Mouse (Mus musculus) erythroid progenitor cell, adult 5-6 weeks (primary cell): ENCODE data around the gene Slc25a21. TPM values are rescaled to one million over a fixed set of nuclear protein-coding genes. Genes with fewer than 3 reads are reported as not detected.

Source experiments
- ATAC-seq: replicated peaks from 2 replicates; pipeline ENCODE4 v1.8.0; 2016; ENCODE audit warnings: moderate number of reproducible peaks, mild to moderate bottlenecking, moderate TSS enrichment, inconsistent platforms; ENCODE audit not compliant: poor library complexity, low FRiP score, severe bottlenecking
- total RNA-seq, 2 experiments: library from RNA; stranded (forward) in 1 of 2; stranded (reverse) in 1 of 2; fragments of 150-400 nt in 1 of 2; fragments of 186-747, 209-891 nt in 1 of 2; gene quantifications; 2 replicates each; pipeline versions ENCODE4 v1.2.3 to v1.2.4; 2015 to 2017; ENCODE audit warnings: low replicate concordance in 2 of 2

Gene Slc25a21
- total RNA-seq, 2 experiments from 2014 or later = 71.3 to 117 TPM

DNA sequence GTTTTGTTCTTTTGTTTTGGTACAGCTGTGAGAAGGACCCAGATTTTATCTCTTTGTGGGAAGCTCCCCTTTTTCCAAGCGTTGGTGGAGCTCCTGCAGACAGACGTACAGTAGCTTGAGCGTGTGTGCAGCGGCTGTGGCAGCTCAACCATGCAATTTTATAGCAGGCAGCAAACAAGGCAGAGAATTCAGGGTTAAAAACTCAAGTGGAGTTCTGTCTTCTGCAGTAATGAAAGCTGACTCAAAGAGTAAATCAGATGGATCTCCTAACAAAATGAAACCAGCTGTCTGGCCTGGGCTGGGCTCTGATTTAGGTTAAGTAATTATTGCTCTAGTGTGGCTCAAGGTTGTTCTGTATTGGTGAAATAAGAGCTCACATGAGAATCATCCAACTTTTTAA lies 120.7 kb downstream of the Slc25a21 start:
- no peak for ATAC-seq

DNA sequence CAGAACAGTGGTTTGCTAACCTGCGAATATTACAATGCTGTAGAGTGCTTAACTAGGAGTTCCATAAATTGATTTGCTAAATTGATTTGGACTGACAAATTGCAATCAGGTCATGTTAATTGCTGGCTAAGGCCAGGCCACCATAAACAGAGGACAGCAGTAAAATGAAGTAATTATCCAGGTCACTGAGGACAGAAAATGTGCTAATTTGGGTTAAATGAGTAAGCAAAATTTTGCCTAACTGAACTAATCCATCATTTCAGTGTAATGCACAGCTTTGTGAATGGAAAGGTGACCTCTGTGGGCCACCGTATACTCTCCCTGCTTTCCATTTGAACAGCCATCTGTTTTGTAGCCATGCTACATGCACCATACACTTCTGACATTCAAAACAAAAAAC lies 124.7 kb downstream of the Slc25a21 start:
- no peak for ATAC-seq

DNA sequence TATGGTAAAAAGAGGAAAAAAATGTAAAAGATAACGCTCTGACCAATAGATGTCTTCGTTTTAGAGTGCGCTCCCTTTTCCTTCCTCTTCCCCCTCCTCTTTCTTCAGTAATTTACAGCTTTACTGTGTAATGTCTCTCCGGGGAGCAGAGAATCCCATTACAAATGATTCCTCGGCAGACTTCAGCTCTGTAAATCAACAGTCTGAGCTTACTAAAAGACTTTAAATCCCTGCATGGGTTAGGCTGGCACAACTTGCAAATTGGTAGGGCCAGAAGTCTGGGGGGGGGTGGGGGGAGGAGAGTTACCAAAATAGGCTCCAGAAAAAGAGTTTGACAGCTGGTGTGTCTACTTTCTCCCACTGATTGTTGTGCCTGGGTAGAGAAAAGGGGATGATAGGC lies 128.7 kb downstream of the Slc25a21 start:
- ATAC-seq = no peak

DNA sequence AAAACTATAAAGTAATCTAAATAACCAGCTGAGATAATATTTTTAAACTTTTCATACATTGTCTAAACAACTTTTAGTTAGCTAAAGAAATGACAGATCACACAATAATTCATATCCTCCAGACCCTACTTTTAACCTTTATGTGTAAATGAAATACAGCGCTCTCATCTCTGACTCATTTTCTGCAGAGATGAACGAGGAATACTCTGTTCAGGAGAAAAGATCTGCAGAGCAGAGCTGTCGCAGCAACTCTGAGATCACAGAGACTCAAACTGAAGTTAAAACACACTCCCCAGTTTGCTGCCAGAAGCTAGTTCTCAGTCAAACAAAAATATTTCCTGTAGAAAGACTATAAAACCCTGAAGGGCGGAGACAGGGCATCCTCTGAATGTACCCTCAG lies 177.5 kb downstream of the Slc25a21 start:
- ATAC-seq = no peak

DNA sequence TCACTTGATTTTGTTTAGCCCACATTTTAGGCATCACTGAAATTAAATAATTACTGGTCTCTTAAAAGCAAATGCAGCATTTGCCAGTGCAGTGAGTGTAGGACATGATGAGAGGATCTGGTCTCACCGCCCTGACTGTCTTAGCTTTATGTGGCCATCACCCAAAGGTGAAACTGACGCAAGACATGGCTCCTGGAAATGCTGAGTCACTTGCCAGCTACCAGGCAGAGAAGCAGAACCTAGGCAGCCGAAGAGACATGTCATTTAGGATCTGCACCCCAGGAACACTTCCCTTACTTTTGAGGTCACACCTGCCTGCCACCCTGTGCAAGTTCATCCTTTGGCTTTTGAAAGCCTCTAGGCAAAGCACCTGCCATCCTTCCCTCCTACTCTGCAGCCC lies 180.4 kb downstream of the Slc25a21 start:
- peak; percentile 39; the same call in 1 of the 2 replicates for ATAC-seq

DNA sequence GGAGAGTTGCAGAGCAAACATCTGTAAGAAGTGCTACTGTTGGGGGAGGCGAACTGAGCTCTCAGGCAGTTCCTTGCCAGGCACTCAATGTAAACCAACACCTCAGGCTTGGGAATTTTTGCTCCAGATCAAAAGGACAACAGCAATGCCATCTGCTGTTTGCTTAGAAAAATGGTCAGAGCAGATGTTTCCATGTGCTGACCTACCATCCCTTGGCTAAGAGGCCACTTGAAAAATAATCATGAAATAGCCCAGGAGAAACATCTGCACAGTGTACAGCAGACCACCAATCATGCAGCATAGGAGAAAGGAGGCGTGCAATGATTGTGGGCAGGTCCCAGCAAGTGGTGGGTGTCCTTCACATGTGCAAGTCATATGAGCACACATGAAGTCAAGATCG lies 180.9 kb downstream of the Slc25a21 start:
- ATAC-seq = no peak

DNA sequence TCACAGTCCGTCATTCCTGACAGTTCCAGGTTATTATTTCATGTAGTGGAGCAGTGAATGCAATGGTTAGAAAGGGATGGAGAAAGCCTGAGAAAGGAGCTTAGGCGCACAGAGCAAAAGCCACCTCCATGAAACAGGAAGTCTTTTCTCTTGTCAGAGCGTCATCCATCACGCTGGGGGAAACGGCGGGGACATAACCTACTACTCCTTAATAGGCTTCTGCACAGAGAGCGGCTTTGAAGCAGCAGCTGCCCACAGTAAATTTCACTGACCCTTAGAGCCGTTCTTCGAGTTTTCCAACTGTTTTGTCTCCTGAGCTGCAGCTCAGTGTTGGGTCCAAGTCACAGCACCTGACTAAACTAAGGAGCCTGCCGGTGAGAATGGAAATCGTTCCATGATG lies 188.3 kb downstream of the Slc25a21 start:
- ATAC-seq = no peak

DNA sequence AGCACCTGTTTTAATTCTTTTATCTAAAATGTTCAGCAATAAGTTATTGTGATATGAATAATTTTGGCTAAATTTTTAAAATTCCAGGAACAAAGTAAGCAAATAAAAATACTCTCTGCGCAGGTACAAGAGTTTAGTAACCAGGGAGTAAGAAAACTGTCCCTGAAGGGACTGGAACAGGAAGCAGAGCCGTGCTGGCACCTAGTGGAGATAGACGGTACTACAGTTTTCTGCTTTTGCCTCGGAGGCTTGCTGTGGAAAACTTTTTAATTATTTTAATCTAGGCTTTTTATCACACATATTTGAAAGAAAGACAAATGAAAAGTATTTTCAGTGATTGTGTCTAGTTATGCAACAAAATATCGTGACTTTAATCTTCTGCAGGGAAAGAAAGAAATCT lies 211.2 kb downstream of the Slc25a21 start:
- peak; percentile 73; the same call in 1 of the 2 replicates for ATAC-seq

DNA sequence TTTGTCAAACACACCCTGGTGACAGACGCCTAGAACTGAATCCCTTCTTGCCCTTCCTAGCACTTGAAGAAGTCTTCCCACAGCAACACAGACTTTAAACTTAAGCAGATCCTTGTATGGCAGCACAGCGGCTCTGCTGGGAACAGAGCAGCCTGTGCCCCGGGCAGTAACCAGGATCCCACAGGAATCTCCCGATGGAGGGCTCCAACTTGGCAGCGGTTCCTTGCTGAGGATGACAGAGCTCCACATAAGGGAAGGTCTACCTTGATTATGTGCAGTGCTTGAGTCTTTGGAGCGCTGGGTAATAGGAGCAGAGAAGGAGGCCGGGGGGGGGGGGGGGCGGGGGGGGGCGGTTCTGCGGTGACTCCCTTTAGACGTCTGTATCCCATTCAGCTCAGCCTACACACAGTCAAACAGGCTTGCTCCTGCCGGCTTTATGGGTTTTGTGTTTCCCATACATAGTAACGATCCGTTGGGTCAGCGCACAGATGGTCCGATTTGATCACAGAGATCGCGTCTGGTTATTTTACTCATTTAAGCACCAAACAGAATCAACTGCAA lies 215.1 kb downstream of the Slc25a21 start:
- ATAC-seq = no peak

DNA sequence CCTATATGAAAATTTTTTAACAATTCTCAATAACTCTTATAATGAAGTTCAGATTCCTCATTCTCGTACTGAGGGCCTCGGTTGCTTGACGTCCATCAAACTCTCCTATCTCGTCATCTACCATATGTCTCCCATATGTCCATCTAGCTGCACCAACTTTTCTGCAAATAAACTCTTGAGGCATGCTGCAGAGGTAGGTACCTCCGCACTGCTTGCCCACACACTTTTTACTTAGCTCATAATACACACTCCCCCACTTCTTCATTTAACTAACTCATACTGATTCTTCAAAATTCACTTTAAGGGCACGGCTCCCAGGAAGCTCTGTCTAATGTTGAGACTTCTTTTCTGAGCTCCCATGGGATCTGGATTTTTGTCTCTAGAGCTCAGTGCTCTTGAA lies 222.0 kb downstream of the Slc25a21 start:
- ATAC-seq = no peak

DNA sequence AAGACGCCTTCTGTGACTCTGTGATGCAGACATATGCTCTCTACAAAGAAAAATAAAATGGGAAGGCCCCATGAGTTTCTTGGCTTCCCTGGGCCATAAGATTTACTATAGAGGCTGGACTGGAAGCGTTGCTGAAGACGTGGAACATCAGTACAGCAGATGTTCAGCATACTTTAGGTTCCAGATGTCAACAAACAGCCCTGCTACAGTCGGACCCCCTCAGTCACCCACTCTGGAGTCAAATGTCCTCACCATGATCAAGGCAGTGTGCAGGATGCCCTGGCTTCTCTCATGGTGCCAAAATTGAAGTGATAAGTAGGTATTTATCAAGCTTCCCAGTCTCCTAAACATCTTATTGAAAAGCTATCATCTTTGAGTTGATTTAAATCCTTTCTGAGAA lies 234.0 kb downstream of the Slc25a21 start:
- no peak for ATAC-seq

DNA sequence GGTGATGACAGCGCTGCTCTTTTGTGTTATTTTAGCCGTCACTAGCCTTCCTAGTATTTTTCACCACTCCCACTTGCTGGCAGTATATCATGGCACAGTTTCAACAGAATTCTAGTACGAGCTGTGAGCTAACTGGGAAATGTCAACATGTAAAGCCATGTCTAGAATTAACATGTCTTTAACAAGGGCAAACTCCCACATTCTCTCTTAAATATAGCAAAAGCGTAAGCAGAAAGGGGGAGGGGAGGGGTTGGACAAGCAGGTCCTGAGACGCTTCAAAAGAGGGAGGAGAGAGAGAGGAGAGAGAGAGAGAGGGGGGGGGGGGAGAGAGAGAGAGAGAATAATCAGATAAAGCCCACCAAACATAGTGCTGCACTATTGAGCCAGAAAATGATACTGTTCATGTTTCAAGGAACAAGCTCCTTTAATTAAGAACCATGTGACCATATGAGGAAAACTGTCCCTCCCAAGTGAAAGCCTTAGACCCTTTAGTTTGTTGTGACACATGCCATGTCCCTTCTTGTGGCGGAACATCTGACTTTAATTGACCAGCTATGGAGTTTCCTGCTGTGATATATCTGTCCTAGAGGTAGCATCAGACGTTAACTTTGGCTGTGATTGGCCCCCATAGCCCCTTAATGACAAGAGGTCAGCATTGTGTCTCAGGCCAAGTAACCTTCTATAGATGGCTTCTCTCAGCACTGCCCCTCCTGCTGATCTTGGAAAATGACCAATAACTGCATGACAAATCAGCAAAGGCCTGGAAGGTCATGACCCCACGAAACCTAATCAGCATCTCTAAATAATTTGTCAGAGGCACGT lies 237.8 kb downstream of the Slc25a21 start:
- no peak for ATAC-seq

DNA sequence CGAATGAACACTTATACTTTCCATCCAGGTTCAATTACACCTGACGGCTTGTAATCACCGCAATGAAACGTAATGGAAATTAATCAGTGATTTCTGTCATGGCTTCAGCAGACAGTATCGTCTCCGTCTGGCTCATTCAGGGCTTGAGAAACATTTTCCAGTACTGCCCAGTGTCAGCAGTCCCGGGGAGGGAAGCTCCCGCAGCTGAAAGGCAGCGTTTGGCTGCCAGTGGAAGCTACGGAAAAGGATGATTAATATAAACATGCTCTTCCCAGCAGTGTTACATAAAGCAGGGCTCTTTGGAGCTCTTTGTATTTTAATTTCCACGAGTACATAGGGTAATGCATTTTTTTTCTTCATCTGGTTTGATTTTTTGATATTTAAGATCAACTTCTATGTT lies 239.0 kb downstream of the Slc25a21 start:
- ATAC-seq = no peak

DNA sequence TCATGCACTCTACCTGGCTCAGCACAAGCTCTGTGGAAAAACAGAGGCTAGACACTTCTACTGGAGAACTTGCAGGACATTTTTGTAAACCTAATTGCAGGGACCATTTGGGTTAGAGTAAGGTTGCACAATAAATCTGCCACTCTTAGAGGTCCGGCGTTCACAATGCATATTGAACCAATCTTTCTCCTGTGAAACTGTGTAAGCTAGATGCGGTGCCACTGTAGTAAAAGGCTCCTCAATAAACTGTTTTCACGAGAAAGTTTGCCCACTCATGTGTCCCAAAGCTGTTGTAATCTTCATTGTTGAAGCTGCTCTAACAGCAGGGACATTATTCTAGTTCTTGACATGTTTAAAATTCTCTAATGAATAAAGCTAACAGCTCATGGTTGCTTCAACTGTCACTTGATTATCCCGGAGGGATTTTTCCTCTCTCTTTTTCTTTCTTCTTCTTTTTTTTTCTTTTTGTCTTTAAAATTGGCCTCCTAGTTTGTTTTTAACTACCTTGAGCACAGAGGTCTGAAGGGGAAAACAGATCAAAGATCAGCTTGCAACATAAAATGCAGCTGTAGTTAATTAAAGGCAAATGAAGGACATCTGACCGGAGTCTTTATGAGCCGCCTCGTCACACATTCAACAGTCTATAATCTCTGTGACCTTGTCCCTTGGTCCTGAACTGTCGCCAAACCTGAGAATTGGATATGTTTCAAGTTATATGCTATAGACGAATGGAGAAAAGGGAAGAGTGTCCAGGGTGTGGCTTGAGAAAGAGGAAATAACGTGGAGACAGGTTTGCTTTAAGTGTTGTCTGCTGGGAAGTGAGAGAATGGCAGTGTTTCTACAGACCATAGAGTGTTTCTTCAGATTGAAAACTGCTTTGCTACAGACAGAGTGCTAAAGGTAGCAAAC lies 245.3 kb downstream of the Slc25a21 start:
- ATAC-seq = no peak

DNA sequence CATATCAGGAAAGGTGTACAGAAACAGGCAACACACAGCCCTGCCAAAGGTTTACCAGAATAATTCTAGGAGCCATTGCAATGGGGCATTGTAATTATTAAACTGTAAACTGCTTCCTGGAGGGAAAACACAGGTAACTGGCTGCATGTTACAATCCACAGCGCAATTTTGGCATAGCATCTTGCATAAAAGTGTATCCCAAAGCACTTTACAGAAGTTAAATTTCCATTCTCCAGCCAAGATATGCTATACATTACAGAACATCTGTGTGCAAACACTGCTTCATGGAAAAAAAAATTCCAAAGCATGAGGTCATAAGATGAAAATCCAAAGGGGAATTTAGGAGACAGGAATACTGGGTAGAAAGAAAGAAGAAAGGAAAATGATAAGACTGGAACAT lies 253.0 kb downstream of the Slc25a21 start:
- ATAC-seq = no peak

DNA sequence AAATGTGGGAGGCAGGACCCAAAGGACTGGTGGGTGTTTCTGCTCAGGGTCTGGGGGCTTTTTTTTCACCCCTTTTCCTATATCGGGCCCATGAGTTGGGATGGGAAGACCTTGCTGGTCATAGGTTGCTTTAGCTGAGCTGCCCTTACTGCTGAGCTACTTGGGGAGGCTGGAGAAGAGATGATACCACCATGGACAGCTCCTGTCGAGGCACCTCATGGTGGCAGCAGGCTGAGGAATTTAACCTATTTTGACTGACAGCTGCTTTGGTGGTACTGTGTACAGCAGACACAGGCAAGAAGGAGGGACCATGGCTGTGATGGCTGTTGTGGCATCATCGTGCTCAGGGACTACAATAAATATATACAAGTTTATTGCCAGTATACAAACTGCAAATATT lies 256.4 kb downstream of the Slc25a21 start:
- ATAC-seq = no peak

DNA sequence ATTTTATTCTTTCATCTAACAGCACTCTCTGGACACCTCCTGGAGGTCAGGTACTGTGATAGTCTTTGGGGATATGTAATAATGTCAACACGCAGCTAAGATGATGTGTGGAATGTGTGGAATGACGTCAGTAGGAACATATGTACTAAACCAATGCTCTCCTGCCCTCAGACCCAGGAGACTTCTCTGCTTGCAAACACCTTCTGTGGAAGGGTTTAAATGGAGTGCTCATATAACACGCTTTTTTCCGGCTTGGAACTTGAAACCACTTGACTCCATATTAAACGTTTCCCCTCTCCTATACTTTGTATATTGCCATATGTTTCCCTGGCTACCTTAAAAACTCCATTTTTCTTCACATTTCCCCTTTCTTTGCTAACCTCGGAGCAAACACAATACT lies 279.1 kb downstream of the Slc25a21 start:
- ATAC-seq = no peak

DNA sequence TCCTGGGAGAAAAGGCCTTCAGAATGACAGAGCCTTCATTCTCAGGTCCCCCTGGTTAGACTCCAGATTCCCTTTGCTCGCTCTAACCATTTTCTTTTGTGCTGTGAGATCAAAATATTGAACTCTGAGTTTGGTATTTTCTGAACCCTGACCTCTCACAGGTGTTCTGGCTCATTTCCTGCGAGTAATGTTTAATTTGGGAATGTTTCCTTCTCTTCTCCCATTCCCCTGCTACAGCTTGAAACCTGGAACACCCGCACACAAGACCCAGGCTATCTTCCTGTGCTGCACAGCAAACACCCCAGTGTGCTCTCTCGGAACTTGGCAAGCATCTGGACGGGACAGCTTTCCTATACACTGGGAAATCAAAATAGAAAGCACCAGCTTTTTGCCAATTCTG lies 290.8 kb downstream of the Slc25a21 start:
- ATAC-seq = no peak

DNA sequence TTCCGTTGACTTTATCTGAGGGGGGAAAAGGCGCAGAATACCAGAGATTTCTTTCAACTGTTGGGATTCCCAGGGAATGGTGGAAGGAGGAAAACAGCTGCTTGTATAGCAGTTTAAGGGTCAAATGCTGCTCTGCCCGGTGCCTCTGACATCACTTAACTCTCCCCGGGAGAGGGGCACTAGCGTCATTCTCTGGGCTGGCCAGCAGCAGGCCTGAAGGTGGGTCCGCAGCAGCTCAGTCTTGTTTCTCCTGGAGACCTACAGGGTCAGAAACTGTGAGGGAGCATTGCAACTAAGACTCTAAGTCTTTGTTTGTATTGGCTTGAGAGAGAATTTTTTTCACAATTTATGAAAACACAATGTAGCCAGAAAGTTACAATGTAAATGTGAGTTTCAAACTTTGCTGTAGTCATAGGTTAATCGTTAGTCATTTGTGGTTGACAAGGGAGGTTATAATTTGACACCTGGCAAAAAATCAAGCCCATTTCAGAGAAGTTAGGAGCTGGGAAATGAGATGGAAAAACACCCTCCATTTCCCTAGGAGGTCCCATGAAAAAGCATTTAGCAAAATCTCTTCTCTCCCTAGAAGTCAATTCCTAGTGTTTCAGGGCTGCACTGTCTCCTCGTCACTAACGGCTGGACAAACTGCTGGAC lies 291.5 kb downstream of the Slc25a21 start:
- ATAC-seq = no peak

DNA sequence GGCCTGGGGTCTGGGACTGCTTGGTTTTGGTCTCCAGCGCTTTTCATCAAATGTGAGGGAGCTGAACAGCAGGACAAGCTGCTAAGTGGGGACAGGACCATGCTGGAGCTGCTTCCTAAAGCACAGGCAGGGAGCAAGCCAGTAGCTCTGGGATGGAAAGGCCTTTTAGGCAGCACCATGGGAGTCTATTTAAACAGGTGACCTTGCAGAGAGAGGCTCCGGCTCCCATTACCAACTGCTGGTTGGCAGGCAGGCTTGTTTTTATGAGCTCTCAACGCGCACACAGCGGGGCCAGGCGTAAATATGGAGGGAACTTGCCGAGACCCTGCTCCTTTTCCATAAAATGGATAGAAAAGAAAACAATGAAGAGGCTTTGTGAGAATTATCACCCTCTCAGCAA lies 292.1 kb downstream of the Slc25a21 start:
- no peak for ATAC-seq
